Mouse (Mus musculus) brain, embryonic 18.5 days (tissue): ENCODE measurements around the gene Ciao2b.
A peak's percentile ranks its signal among the peaks of the same experiment; 100 is the strongest.

ENCODE experiments used
- DNase-seq: peaks from one replicate; pipeline ENCODE4 v3.0.0-alpha.2; 2012; ENCODE audit warnings: low read depth, low spot score

The Ciao2b gene

GRCm38 (mm10) chr8:104620765-104621164 is 21.0 kb downstream of the Ciao2b start:
- no peak for DNase-seq

- no peak for DNase-seq
Observed at GRCm38 (mm10) chr8:104613119-104613518, 28.6 kb downstream of the Ciao2b start.

DNA sequence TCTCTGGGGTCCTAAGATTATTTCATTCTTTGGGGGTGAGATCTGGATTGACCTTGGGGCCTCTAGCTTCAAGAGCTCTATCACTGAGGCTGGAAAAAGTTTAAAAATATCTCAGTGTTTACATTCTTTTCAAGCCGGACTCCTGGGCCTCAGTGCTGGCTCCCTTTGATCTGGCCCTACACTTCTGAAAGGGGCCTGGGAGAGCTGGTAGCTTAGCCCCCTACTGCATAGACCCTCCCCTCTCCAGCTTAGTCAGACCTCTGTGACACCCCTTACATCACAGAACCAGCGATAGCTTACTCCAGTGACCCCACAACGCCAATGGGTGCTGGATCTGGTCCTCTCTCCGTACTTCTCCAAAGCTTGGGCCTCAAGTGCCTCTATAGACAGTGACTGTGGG is 30.2 kb downstream of the Ciao2b start:
- no peak for DNase-seq

DNA sequence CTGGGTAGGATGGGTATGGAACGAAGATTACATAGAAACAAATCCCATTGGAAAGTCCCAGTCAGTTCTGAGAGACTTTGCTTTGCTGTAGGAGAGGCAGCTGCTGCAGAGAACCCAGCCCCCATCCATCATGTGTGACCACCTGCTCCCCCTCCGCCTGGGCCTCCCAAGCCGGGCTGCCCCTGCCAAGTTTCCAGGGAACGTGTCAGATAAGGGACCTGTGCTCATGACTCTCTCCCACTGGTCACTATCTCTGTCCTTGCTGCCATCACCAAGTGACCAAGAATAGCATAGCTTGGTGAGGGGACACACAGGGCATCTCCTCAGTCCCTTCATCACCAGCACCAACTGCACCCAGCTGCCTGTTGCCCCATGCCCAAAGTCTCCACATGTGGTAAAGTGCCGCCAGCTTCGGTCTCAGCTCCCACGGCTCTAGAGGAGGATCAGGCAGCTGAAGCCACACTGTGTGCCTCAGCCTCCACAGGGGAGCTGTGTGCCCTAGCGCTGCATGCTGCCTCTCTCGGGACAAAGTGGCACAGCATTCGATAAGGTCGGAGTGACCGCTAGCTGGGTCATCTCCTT is 31.5 kb downstream of the Ciao2b start:
- no peak for DNase-seq

GRCm38 (mm10) chr8:104609222-104609621 is 32.5 kb downstream of the Ciao2b start:
- no peak for DNase-seq

GRCm38 (mm10) chr8:104607944-104608343 is 33.8 kb downstream of the Ciao2b start:
- no peak for DNase-seq

DNA sequence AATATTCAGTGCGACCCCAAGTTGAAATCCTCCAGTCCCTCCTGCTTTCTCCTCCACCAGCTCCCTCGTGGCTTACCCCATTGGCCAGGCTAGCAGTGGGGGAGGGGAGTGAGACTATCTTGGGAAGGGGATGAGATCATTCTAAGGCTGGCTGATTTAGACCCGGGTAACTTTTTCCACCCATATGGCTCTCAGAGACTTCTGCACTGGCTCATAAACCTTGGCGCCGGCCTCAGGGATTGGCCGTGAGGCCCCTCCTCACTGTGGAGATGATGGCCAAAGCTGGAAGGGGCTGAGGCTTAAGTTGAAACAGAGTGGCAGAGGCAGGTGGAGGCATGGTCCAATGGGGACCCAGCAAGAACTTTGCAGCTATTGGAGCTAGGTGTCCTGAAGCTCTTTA is 35.4 kb downstream of the Ciao2b start:
- DNase-seq, result no peak

DNA sequence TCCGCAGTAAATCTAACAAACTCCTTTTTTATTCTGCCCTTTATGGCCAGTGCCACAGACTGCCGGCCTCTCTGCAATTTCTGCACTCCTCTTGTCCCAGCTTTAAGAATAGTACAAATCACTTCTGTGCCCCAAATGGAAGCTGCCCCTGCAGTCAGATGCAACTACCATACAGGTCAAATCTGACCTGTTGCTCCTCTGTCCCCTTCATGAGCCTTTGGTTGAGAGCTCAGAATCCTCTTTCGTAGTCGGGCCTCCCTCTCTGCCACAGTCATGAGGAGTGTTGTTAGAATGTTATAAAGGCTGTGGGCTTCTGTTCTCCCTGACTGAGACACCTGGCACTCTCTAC is 38.5 kb downstream of the Ciao2b start:
- DNase-seq, result no peak

DNA sequence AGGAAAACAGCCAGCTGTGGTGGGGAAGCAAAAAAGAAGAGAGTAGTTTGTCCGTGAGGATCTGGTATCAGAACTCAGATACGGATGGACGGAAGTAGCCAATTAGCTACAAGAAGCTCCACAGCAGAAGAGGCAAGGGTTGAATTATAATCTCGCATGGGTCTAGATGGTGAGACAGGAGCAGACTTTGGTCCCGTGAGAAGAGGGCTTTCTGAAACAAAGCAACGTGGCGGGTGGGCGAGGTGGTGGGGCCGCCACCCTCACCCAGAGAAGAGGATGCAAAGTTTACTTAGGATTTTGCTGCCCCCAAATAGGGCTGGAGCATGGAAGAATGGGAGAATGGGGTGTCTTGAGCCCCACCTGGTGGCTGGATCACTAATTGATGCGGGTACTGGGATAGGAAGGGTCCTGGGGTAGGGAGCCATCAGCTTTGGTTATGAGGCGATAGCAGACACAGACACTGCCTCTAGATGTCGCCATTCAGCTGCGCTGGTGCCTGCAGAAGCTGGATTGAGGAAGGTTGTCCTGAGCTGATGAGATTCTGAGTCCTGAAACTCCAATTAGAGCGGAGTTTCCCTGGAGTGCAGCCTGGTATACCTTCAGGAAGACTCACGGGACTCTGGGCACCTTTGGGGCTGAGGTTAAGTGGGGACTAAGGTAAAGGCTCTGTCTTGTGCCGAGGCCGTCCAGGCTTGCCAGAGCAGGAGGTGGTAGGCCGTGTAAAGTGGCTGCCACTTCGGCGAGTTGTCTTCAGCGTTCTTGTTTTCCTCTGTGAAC is 39.1 kb downstream of the Ciao2b start:
- peak; percentile 72 for DNase-seq

GRCm38 (mm10) chr8:104601941-104602371 is 39.8 kb downstream of the Ciao2b start:
- no peak for DNase-seq

DNA sequence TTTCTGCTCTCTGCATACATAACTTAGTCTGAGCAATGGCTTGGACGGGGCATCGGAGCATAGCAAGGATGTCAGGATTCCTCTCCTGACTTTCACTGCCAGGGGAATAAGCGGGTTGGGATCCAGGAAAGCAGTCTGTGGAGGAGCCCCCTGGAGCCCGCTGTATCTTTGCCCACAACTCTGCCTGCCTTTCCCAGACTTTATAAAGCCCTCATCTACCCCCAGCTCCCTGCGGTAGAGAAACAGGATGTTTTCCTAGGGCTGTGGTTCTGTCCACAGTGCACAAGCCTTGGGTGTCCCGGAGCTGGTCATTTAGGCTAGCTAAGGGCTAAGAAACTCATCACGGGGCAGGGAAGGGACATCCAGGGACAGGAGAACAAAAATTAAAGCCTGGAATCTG is 40.4 kb downstream of the Ciao2b start:
- DNase-seq, result no peak

DNA sequence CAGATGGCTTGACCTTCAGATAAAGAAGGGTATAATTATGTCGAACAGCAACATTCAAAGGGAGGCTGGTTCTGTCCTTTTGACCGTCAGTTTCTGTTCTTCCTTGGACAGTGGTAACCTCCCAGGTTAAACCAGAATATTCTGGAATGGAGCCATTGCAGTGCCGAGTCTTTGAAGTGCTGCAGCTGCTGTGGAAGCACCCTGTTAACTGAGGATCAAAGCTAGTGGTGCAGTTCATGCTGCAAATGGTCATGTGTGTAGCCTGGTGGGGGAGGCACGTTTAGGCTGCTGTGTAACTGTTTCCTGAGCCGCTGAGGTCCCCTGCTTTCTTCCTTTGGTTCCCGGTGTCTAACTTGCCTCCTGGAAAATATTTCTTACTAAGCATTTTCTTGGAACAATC is 43.3 kb downstream of the Ciao2b start:
- no peak for DNase-seq

DNA sequence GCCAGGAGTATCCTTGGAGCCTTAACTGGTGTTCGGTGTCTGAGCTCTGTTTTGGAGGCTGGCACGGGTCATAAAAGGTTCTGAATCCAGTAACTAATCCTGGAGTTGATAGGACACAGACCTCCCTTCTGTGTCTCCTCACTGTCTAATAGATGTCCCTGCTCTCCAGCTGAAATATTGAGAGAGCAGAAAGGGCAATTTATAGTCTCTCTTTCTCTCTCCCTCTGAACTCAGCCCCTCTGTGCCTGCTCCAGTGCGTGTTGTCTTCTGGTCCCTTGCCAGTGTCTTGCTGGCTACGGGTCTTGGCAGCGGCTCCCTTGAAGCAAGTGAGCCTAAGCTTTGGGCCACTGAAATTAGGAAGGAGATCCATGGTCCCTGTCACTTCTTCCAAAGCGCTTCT is 44.1 kb downstream of the Ciao2b start:
- no peak for DNase-seq

DNA sequence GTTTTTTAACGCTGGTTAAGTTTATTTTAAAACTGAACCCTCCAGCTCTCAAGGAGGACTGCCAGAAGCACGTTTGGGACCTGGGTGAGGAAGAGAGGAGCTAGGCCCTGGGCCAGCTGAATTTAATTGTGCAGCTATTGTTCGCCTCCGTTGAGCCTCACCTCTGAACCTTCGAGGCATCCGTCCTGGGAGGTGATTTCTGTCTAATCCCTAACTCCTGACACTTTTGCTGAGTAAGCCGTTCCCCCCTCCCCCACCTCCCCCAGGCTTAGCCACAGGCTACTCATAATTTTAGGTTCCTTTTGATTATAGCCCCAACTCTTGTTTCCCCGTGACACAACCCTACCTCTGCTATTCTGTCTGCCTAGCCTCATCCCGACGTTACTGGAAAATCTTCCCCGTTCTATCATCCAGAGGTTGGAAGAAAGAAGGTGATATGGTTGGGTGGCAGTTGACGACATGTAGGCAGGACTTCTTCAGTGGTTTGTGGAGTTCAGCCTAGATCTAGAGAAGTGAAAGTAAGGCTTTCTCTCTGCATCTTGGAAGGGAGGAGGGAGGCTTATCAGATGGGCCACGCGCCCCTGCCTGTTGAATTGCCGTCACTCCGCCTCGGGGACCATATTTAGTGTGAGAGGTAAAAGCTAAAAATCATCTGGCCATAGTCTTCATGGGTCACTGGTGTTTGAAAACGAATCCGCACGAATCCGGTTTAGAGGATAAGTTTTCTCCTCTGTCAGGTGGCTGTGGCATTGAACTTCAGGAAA is 45.8 kb downstream of the Ciao2b start:
- no peak for DNase-seq

- no peak for DNase-seq
Observed at GRCm38 (mm10) chr8:104594611-104595362, 47.0 kb downstream of the Ciao2b start.

GRCm38 (mm10) chr8:104593536-104594325 is 48.0 kb downstream of the Ciao2b start:
- DNase-seq, result no peak

DNA sequence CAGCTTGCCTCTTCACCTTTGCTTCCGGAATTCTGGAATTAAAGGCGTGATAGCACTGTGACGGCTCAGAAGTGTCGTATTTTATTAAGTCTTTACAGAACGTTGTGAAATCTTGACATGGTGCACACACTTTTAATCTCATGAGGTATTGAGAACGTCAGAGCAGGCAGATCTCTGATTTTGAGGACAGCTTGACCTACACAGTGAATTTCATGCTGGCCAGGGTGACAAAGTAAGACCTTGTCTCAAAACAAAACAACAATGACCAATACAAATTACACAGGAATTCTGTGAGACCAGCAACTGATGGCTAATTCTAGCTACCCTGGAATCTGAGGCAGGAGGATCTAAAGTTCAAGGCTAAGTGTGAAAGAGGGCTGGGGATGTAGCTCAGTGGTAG is 49.2 kb downstream of the Ciao2b start:
- no peak for DNase-seq

- no peak for DNase-seq
Observed at GRCm38 (mm10) chr8:104591856-104592255, 49.9 kb downstream of the Ciao2b start.

DNA sequence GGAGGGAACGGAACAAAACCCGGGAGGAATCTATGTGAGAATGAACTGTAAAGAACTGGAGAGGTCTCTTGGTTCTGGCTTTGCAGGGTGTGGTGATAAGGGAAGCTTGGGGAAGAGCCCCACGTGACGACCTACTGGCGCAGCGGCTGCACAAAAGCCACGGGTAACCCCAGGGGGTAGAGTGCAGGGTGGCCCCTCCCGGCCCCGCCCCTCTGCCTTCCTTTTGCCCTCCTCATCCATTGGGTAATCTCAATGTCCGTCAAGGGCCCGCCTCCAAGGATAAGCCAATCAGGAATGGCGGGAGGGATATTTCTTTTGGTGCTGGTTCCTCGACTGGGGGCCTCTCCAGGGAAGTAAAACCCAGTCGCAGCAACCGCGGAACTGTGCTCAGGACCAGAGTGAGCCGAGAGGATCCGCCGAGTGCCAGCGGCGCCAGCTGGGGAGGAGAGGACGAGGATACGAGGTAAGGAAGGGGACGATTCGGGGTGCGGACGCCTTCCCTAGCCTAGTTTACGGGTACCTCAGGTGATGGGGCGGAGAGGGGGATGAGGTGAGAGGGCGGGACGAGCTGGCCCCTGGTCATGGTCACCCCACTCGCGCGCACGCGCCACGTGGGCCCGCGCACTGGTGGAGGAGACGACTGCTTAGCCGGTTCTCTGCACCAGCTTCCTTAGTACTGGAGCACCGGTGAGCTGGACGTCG is 50.5 kb downstream of the Ciao2b start, which contains the start of gene Pdp2:
Gene Pdp2 (plus strand): TSS at position 319 of the 702 bp plus-strand sequence.
- peak; percentile 91 for DNase-seq

DNA sequence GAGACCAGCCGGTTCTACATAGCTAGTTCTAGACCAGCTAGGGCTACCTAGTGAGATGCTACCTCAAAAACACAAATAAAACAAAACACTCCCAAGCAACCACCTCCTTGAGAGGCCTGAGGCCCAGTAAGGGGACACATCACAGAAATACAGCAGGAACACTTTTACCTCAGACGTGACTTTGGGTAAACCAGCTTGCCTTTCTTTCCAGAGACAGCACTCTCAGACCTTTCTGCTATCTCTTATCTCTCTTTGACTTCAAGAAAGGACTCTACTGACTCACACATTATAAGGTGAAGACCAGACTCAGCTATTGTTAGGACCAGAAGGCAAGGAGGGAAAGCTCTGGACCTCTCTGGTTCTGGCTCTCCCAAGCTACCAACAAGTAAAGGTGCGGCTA is 51.5 kb downstream of the Ciao2b start:
- DNase-seq, result no peak
